Mouse (Mus musculus): ENCODE results near the gene Fam136a. TPM values are rescaled to one million over a fixed set of nuclear protein-coding genes. Genes with fewer than 3 reads are reported as not detected.

The Fam136a gene
- polyA plus RNA-seq, 1 experiment from 2014 or later: 182 TPM

GRCm38 (mm10) chr6:86393187-86393586, 27.7 kb downstream of the Fam136a start:
- no peak overlapping the region for H3K4me3 ChIP-seq
- no peaks in the 10 kb centered on the region for H3K27me3 ChIP-seq (ENCODE audit: insufficient read depth, poor library complexity, severe bottlenecking)
- peaks cover 35% of the 10 kb centered on the region for H3K4me1 ChIP-seq
- no peak overlapping the region for H3K27ac ChIP-seq
- WGBS: 88% methylated on average over 1 of the region's 1 CpGs
- peak; percentile 58 for DNase-seq (ENCODE audit: low spot score)
- no peaks in the 10 kb centered on the region for H3K9me3 ChIP-seq
- H3K36me3 ChIP-seq: peaks cover 47% of the 10 kb centered on the region

- peak; percentile 71 for DNase-seq (ENCODE audit: low spot score)
- Histone ChIP-seq H3K4me3 (no peak overlapping the region), H3K36me3 (peaks cover 37% of the 10 kb centered on the region), H3K9me3 (no peaks in the 10 kb centered on the region), H3K27ac (no peak overlapping the region), H3K27me3 (ENCODE audit: insufficient read depth, poor library complexity, severe bottlenecking) (no peaks in the 10 kb centered on the region), H3K4me1 (peaks cover 31% of the 10 kb centered on the region)
- WGBS: 88% methylated on average over 17 of the region's 17 CpGs
These were observed 28.8 kb downstream of the Fam136a start for GRCm38 (mm10) chr6:86394078-86394720.

- Histone ChIP-seq H3K27me3 (ENCODE audit: insufficient read depth, poor library complexity, severe bottlenecking) (no peaks in the 10 kb centered on the region), H3K36me3 (peaks cover 30% of the 10 kb centered on the region), H3K27ac (no peak overlapping the region), H3K4me3 (peak overlapping the region; percentile 19), H3K4me1 (peaks cover 31% of the 10 kb centered on the region), H3K9me3 (no peaks in the 10 kb centered on the region)
- DNase-seq (ENCODE audit: low spot score): peak; percentile 74
- WGBS: 76% methylated on average over 9 of the region's 9 CpGs
These were observed 29.6 kb downstream of the Fam136a start for GRCm38 (mm10) chr6:86395021-86395420.

- WGBS: 34% methylated on average over 10 of the region's 10 CpGs
- Histone ChIP-seq H3K27me3 (ENCODE audit: insufficient read depth, poor library complexity, severe bottlenecking) (no peaks in the 10 kb centered on the region), H3K36me3 (peaks cover 21% of the 10 kb centered on the region), H3K9me3 (no peaks in the 10 kb centered on the region), H3K4me3 (peak overlapping the region; percentile 93), H3K4me1 (peaks cover 38% of the 10 kb centered on the region), H3K27ac (peak overlapping the region; percentile 93)
- DNase-seq (ENCODE audit: low spot score): no peak
These were observed 30.5 kb downstream of the Fam136a start for GRCm38 (mm10) chr6:86395969-86396368.

- Histone ChIP-seq H3K4me3 (peak within 1 kb of the TSS; percentile 93), H3K9me3 (no peaks in the 10 kb centered on the region), H3K36me3 (peaks cover 13% of the 10 kb centered on the region), H3K4me1 (peaks cover 38% of the 10 kb centered on the region), H3K27ac (peak within 1 kb of the TSS; percentile 93), H3K27me3 (ENCODE audit: insufficient read depth, poor library complexity, severe bottlenecking) (no peaks in the 10 kb centered on the region)
- under 1% methylated on average over 49 of the region's 51 CpGs for WGBS
- DNase-seq (ENCODE audit: low spot score): peak; percentile 94
These were observed 31.3 kb downstream of the Fam136a start, which contains the start of gene Pcyox1 for GRCm38 (mm10) chr6:86396581-86397256. Gene Pcyox1, minus strand, starts transcription at chr6:86397154.

- Histone ChIP-seq H3K27me3 (ENCODE audit: insufficient read depth, poor library complexity, severe bottlenecking) (no peaks in the 10 kb centered on the region), H3K4me1 (peaks cover 38% of the 10 kb centered on the region), H3K27ac (peak overlapping the region; percentile 93), H3K4me3 (peak overlapping the region; percentile 93), H3K9me3 (no peaks in the 10 kb centered on the region), H3K36me3 (peaks cover 6% of the 10 kb centered on the region; the same call in 1 of the 2 replicates)
- 5% methylated on average over 14 of the region's 14 CpGs for WGBS
- DNase-seq (ENCODE audit: low spot score): no peak
These were observed 32.0 kb downstream of the Fam136a start for GRCm38 (mm10) chr6:86397257-86397980.

GRCm38 (mm10) chr6:86398986-86399385, 33.5 kb downstream of the Fam136a start:
- DNase-seq (ENCODE audit: low spot score): peak; percentile 36
- H3K27ac ChIP-seq: no peak overlapping the region
- no peak overlapping the region for H3K4me3 ChIP-seq
- no peaks in the 10 kb centered on the region; the same call in 1 of the 2 replicates for H3K36me3 ChIP-seq
- H3K4me1 ChIP-seq: peaks cover 38% of the 10 kb centered on the region
- H3K27me3 ChIP-seq (ENCODE audit: insufficient read depth, poor library complexity, severe bottlenecking): no peaks in the 10 kb centered on the region
- no peaks in the 10 kb centered on the region for H3K9me3 ChIP-seq
- WGBS: 82% methylated on average over 2 of the region's 2 CpGs

- no peak overlapping the region for H3K27ac ChIP-seq
- DNase-seq (ENCODE audit: low spot score): peak; percentile 22
- no peak overlapping the region for H3K4me3 ChIP-seq
- WGBS: 65% methylated on average over 2 of the region's 2 CpGs
- H3K27me3 ChIP-seq (ENCODE audit: insufficient read depth, poor library complexity, severe bottlenecking): no peaks in the 10 kb centered on the region
- peaks cover 30% of the 10 kb centered on the region for H3K4me1 ChIP-seq
- H3K9me3 ChIP-seq: no peaks in the 10 kb centered on the region
- H3K36me3 ChIP-seq: no peaks in the 10 kb centered on the region
These were observed 34.5 kb downstream of the Fam136a start for GRCm38 (mm10) chr6:86399995-86400394.

GRCm38 (mm10) chr6:86400972-86401371, 35.5 kb downstream of the Fam136a start:
- no peaks in the 10 kb centered on the region for H3K9me3 ChIP-seq
- peak overlapping the region; percentile 48 for H3K4me3 ChIP-seq
- H3K27me3 ChIP-seq (ENCODE audit: insufficient read depth, poor library complexity, severe bottlenecking): no peaks in the 10 kb centered on the region
- H3K4me1 ChIP-seq: peaks cover 20% of the 10 kb centered on the region
- 8% methylated on average over 9 of the region's 9 CpGs for WGBS
- DNase-seq (ENCODE audit: low spot score): peak; percentile 93
- H3K36me3 ChIP-seq: no peaks in the 10 kb centered on the region
- no peak overlapping the region for H3K27ac ChIP-seq

GRCm38 (mm10) chr6:86402681-86403607, 37.5 kb downstream of the Fam136a start:
- 39% methylated on average over 12 of the region's 12 CpGs for WGBS
- H3K27ac ChIP-seq: no peak overlapping the region

GRCm38 (mm10) chr6:86403728-86404099, 38.3 kb downstream of the Fam136a start:
- H3K4me3 ChIP-seq: peak overlapping the region; percentile 95
- under 1% methylated on average over 15 of the region's 15 CpGs for WGBS

More at GRCm38 (mm10) chr6:86402681-86403607, 37.5 kb downstream of the Fam136a start:
- peak; percentile 64 for DNase-seq (ENCODE audit: low spot score)
- H3K36me3 ChIP-seq: peaks cover 12% of the 10 kb centered on the region
- no peaks in the 10 kb centered on the region for H3K9me3 ChIP-seq
- no peaks in the 10 kb centered on the region for H3K27me3 ChIP-seq (ENCODE audit: insufficient read depth, poor library complexity, severe bottlenecking)
- peak overlapping the region; percentile 95 for H3K4me3 ChIP-seq
- peaks cover 7% of the 10 kb centered on the region for H3K4me1 ChIP-seq

More at GRCm38 (mm10) chr6:86403728-86404099, 38.3 kb downstream of the Fam136a start:
- Histone ChIP-seq H3K9me3 (no peaks in the 10 kb centered on the region), H3K4me1 (peaks cover 7% of the 10 kb centered on the region; the same call in 1 of the 2 replicates), H3K36me3 (peaks cover 13% of the 10 kb centered on the region), H3K27ac (peak overlapping the region; percentile 100), H3K27me3 (ENCODE audit: insufficient read depth, poor library complexity, severe bottlenecking) (no peaks in the 10 kb centered on the region)
- DNase-seq (ENCODE audit: low spot score): peak; percentile 89

Data from heart, embryonic 10.5 days (tissue).